Mouse (Mus musculus) spleen, embryonic (tissue): ENCODE measurements around the gene Ip6k1.

ENCODE experiments used
- CTCF ChIA-PET: fragments of 350-600 bp; sonication (Branson Sonifier 250); formaldehyde crosslinking; loops from one replicate; lab custom pipeline; 2022; lab: Charles Lee

Ip6k1 gene

DNA sequence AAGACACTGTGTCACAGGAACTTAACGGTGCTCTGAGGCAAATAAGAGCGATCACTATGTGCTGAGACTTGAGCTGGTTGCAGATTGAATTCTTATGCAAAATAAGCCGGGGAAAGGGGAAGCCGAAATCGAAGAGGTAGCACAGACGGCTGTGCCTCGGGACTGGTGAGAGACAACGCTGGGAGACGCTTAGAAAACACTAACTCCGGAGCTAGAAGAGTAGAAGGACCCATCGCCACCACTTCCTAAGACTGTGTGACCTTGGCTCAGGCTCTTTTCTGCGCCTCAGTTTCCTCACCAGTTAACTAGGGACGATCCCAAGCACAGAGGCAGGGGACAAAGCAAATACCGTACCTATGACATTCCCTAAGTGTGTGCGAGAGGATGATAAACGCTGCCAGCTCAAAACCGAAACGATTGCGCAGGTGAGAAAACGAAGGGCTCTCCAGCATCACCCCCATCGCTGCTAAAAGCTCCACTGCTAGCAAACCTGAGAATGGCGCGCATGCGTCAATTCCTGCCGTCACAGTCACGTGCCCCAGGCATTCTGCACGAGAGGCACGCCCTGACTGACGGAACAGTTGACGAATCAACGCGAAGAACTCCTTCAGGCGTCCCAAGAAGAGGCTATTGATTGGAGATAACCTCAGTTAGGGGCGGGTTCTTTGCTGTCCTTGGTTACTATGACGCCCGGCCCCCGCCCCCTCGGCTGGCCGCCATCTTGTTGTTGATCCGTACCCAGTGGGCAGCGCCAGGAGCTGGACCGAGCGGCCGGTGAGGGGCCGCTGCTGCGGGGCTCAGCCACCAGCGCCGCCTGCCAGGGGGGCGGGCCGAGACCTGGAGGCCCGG, at the start of gene Ip6k1:
Gene Ip6k1, plus strand, starts transcription at position 580 of the 849 bp plus-strand sequence.
- CTCF ChIA-PET: interaction anchor here (0.5 kb wide), 1 partner anchor 26 kb away, joined by 4 read pairs; no protein-coding TSS in a partner anchor

DNA sequence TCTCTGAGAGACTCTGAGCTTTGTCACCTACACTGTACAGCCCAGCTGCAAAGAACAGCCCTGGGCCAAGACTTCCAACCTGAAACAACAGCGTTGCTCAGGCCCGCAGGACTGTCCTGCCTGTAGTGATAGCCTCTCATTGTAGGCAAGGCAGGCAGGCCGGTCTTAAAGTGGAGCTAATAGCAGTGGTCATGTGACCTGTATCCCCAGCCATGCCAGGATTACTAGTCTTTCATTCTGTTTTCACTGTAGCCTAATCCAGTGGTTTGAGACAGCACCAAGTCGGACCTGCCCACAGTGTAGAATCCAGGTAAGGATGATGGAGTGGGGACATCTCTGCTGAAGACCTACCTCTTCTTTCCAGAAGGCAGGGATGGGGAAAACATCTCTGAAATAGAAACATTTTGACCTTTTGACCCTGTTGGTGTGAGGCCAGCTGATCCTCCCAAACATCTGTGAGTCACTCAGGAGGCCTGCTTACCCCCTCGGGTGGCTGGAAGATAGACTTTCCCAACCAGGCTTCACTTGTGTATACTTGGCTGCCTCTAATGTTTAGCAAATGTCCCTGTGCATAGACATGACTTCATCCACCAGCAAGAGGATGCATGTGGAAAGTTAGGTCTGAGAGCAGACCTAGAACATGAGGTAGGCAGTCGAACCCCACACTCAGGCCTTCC, 46.5 kb upstream of the Ip6k1 start:
- CTCF ChIA-PET: interaction anchor here (0.8 kb wide), 1 partner anchor 20 kb away, joined by 6 read pairs; no protein-coding TSS in a partner anchor

DNA sequence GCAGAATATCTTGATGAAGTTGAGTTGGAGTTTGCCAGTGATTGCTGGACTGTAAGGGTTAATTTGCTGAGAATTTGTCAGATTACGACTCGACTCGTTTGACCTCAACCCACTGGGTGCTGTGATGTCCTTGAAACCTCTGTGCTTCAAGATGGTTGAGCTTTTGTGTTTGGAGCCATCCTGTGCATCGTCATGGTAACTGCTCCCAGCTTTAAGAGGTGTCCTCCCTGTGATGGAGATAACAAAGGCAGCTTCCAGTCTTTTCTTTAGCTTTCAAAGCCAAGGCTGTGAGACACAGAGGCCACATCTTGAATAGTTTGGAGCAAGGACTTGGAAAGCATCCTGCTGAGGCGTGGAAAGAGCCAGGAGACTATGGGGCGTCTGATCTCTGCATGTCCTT, 45.2 kb upstream of the Ip6k1 start:
- CTCF ChIA-PET: interaction anchor here (0.8 kb wide), 1 partner anchor 65 kb away, joined by 3 read pairs; no protein-coding TSS in a partner anchor

DNA sequence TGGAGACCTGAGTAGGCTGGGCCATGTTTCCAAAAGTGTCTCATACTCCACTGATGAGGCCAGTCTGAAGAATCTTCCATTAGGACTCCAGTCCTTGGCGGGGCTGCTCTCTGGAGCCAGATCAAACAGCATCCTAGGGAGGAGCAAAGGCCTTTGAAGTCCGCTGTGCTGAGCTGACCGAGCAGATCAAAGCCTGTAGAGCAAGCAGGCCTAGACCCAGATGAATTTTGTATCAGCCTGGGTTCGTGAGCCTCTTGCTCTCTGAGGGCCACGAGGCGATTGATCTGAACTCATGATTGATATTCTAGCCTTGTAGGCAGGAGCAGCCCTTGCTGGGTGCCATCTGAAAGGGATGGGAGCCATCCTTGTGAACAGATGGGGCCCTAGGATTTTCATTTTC, 42.4 kb upstream of the Ip6k1 start:
- CTCF ChIA-PET: no interaction called here

DNA sequence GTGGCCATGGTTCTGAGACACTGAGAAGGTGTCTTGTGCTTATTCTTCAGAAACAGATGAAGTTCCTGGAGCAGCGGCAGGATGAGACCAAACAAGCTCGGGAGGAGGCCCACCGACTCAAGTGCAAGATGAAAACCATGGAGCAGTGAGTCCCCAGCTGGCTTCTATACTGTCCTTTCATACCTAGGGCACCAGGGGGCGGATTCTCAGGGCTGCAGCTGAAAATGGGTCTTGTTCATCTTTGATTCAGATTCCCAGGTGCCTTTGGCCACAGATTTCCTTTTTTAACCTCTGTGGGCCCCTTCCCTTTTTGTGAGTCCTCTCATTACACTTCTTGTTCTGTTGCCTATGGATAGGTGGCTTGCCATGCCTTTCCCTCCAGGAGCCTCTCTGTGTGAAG, 41.4 kb upstream of the Ip6k1 start:
- CTCF ChIA-PET: interaction anchor here (1.0 to 1.1 kb wide), 2 partner anchors 10 to 27 kb away, joined by 3 read pairs; no protein-coding TSS in a partner anchor

DNA sequence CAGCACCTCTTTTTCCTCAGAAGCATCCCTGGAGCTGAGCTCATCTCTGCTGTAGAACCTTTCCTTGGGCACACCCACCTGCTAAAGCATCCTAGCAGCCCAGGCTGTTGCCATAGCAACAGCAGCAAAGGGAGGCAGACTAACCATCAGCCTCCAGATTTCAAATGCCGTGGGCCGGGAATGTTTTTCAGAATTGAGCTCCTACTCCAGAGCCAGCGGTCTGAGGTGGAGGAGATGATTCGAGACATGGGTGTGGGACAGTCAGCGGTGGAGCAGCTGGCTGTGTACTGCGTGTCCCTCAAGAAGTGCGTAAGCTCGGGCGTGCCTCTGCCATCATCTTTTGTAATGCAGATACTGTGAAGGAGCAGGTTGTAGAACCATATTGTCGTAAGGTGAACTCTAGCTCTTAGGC, 40.9 kb upstream of the Ip6k1 start:
- CTCF ChIA-PET: interaction anchor here (1.0 to 1.1 kb wide), 2 partner anchors 10 to 26 kb away, joined by 3 read pairs; no protein-coding TSS in a partner anchor

DNA sequence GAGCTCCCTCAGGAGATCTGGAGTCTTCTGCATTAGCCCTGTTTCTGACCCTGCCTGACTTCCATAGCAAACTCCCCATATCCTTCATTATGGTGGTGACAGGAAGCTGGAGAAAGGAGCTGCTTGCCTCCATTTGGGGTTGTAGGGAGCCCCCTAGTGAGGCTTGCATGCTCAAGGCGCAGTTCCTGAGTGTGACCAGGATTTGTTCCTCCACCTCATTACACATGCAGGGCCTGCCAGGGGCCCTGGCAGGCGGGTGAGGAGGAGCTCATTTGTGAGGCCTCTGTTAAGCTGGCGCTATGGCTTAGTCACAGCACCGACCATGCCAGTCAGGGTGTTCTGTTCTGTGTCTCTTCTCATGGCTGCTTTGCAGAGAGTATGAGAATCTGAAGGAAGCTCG, 40.4 kb upstream of the Ip6k1 start:
- CTCF ChIA-PET: interaction anchor here (1.0 to 1.1 kb wide), 2 partner anchors 11 to 26 kb away, joined by 3 read pairs; no protein-coding TSS in a partner anchor

DNA sequence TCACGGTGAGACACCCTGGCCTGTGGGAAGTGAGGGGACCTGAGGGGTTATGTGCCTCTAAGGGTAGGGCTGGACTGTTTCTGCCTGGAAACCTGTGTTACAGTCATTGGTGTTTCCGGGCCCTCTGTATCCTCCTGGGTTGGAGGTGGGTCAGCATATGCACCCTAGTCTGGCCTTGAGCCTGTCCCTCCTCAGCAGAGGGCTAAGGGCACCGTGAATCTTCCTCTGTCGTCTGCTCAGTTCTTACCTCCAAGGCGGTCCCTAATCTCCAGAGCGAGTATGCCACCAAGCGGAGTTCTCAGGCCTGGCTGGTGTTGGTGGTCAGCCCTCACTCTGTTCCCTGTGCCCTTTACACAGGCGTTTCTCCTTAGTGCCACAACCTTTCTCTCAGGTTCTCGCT, 39.4 kb upstream of the Ip6k1 start:
- CTCF ChIA-PET: no interaction called here

DNA sequence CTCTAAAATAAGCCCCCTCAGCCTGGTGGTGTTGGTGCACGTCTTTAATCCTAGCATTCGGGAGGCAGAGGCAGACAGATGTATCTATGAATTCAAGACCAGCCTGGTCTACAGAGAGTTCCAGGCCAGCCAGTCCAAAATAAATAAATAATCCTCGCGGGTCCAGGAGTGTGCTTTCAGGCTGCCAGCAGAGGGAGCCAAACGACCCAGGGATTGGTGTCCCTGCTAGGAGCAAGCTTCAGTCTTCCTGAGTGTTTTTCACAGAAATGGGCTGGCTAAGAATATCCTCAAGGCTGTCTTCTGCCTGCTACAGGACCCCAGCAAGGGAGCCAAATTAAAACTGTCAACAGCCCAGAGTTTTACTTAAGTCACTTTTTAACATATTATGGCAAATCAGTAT, 38.6 kb upstream of the Ip6k1 start:
- CTCF ChIA-PET: interaction anchor here (0.6 to 1.4 kb wide), 2 partner anchors 88 kb away, joined by 4 to 6 read pairs; no protein-coding TSS in a partner anchor

DNA sequence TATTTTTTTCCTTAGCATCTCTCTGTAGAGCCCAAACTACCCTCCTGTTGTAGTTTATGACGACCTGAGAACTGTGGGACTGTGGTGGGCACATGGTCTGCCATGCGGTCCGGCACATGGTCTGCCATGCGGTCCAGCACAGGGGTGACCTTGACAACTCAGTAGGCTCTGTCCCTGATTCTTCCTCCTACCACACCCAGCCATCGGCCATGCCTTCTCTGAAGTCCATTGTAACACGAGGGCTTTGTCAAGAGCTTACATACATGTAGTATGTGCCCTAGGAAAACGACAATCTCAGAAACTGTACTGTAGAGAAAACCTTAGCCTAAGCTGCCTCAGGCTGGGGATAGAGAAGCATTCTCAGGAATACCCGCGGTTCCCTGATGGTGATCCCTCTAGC, 37.6 kb upstream of the Ip6k1 start:
- CTCF ChIA-PET: interaction anchor here (1.4 kb wide), 1 partner anchor 87 kb away, joined by 4 read pairs; no protein-coding TSS in a partner anchor

DNA sequence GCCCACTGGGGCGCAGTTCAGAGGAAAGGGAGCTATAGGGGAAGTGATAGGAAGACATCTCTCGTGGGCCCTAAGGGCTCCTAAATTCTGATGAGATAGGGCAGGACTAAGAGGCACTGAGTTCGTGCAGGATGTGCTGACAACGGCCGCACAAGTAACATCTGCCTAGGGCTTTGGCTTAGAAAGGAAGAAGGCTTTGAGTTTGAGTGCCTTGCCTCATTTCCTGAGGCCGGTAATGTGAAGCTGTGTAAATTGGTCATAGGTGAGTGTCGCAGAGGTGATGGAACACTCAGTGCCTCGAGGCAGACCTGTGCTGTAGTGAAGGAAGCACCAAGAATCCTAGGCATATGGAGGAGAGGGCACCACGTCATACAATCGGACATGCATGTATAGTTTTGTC, 35.6 kb upstream of the Ip6k1 start:
- CTCF ChIA-PET: no interaction called here

DNA sequence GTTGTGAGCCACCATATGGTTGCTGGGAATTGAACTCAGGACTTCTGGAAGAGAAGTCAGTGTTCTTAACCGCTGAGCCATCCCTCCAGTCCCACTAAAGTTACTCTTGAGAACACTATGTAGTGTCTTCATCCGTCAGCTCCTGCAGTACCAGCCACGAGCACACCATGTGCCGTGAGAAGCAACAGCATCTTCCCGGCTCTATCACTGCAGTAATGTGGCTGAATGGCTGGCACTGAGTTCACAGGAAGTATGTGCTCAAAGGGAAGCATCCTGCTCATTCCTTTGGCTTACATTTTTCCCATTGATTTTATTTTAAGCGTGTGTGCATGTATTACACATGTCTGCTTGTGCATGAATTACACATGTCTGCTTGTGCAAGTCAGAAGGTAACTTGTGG, 34.9 kb upstream of the Ip6k1 start:
- CTCF ChIA-PET: no interaction called here

DNA sequence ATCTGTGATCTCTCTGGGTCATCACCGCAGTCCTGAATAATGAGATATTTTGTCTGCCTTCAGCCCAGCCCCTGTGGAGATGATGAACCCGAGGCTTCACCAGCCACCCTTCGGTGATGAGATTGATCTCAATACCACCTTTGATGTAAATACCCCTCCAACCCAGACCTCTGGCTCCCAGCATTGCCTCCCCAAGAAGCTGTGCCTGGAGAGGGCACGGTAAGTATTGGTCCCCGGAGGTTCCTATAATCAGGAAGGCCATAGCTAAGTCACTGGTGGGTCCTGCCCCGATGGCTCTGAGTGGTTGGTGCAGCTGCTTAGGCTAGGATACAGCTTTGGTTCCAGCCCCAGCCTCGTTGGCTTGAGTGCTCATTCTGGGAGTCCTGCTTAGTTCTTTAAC, 33.8 kb upstream of the Ip6k1 start:
- CTCF ChIA-PET: no interaction called here

DNA sequence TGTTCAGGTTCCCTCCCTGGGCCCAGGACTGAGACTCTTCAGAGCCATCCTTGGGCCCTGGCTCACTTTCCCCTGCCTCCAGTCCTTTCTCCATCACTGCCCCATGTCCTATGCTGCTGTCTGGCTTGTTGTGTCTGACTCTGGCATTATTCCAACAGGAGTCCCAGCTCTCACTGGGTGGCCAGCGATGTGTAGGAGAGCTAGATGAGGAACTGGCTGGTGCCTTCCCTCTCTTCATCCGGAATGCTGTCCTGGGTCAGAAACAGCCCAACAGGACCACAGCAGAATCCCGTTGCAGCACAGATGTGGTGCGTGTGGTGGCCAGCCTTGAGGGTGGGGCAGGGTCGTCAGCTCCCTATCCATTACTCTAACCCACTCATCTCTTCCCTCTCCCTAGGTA, 32.0 kb upstream of the Ip6k1 start:
- CTCF ChIA-PET: interaction anchor here (0.5 to 0.8 kb wide), 2 partner anchors 96 to 146 kb away, joined by 3 to 14 read pairs; no protein-coding TSS in a partner anchor

DNA sequence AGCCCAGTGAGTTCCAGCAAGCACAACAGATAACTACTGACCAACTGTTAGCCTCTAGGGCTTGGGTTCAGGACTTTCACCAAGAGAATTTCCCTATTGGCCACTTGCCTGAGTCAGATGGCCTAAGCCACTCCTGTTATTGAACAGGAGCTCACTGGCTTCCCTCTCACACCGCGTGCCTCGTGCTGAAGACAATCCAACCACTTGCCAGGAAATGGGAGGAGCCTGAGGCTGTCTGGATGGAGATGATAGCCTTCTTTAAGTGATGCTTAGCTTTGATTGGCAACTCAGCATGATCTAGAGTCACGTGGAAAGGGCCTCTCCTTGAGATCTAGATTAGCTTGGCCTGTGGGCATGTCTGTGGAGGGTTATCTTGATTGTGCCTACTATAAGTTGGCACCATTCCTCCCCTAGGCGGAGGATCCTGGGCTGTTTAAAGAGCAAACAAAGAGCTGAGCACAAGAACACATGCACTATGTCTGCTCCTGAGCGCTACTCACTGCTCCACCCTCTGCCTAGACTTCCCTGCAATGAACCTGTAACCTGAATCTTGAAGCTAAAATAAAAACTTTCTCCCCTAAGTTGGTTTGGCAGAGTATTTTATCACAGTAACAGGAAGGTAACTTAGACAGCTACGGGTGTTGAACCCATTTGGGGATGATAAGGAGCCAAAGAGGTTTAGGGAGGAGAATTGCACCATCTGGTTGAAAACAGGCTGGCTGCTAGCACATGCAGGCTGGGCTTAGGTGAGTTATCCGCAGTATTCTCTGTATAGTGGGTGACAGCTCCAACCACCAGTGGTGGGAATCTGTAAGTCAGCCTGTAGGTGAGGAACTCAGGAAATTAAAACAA, 30.4 kb upstream of the Ip6k1 start:
- CTCF ChIA-PET: interaction anchor here (1.6 kb wide), 1 partner anchor 9 kb away, joined by 4 read pairs; no protein-coding TSS in a partner anchor

DNA sequence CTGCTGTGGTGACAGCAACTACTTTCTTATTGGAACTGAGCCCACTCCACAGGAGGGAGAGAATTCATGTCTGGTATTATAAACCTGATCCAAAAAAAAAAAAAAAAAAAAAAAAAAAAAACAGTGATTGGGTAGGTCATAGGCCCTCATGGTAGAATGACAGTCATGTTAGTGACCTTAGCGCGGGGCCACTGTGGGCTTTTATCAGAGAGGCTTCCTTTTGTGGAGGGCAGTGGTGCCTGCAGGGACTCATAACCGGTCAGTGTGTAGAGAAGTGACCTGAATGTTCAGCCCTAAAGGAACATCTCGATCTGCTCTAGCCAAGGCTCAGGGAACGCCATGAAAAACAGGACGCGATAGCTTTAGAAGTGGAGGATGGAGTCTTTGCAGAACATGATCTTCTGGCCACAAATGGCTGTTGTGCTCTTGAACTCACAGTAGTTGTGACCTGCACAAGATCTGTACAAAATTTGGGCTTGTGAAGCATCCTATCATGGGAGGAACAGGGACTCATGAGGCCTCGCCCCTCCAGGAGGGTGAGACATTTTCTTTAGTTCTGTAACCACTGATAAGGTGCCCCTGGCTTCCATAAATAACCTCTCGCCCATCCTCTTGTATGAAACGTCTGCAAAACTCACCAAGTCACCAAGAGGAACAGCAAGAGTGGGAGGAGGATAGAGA, 27.7 kb upstream of the Ip6k1 start:
- CTCF ChIA-PET: no interaction called here

DNA sequence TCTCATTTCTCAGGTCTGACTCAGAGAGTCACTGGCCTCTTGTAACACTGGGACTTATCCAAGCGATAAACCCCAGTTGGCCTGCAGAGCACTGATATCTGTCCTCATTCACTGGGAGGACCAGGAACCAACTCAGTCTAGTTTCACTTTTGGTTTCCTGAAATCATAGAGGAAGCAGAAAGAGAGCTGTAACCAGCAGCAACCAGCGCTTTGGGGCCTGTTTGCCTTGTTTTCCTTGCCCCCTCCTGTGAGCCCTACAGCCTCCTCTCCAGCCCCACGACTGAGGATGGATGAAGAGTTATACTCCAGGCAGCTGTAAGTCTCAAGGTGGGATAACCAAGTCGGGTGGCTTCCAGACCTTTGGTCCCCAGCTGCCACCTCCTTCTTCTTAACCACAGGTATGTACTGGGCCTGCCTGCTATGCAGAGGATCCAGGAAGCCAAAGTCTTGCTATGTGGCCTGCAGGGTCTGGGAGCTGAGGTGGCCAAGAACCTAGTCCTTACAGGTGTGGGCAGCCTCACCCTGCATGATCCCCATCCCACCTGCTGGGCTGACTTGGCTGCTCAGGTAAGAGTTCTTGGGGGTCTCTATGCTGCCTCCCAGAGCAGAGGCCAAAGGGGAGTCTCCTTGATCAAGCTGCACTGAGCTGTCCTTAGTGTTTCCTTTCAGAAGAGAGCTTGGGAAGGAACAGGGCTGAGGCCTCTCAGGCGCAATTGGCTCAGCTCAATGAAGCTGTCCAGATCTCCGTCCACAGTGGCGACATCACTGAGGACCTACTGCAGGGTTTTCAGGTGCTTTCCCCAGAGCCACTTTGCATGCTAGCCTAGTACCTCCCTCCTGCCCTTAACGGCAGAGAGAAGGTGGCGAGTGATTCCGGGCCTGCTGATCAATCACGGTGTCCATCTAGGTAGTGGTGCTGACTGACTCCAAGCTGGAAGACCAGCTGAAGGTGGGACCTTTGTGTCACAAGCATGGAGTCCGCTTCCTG, 26.6 kb upstream of the Ip6k1 start, which contains the start of gene Uba7:
Gene Uba7, plus strand, starts transcription at position 107 of the 988 bp plus-strand sequence.
- CTCF ChIA-PET: no interaction called here

DNA sequence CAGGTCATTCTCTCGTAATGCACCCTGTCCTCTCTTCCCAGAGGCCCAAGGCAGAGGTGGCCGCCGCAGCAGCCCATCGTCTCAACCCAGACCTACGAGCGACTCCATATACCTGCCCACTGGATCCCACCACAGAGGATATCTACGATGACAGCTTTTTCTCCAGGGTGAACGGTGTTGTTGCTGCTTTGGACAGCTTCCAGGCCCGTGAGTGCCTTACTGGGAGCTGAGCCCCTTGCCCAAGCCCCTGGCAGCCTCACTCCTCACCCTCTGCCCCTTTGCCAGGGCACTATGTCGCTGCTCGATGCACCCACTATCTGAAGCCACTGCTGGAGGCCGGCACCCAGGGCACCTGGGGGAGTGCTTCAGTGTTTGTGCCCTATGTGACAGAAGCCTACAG, 23.5 kb upstream of the Ip6k1 start:
- CTCF ChIA-PET: interaction anchor here (0.7 kb wide), 1 partner anchor 9 kb away, joined by 3 read pairs; no protein-coding TSS in a partner anchor
